Mouse (Mus musculus): ENCODE data around the gene Cbr4.

DNA sequence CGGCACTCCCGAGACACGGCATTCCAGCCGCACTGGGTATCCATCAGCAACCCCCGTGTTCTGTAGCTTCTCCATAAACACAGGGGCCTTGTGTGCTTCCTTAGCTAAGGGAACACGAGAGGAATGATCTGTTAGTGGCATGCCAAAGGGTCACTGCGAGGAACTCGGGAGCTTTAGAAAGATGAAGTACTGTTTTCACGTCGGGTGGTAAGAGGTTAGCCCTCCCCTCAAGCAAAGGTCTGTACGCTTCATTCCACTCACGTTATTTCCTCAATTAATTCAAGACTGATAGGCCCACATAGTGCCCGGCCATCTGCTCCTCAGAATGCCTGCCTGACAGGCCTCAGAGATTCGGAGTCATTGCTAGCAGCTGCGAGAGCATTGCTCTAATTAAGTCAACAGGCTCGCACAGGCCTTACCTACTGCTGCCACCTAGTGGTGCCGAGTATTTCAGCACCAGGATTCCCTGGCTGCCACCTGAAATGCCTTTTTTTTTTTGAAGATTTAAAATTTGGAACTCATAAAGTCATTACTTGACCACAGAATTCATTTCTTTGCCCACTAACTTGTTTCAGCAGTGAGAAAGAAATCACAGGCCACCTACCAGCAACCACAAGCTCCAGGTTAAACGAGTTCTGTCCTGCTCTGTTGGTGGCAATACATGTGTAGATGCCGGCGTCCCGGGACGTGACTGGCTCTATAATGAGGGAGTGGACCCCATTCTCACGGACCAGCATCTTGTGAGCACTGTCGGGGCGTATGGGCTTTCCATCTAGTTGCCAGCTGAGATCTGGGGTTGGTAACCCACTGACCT, 28.6 kb downstream of the Cbr4 start:
- TF ChIP-seq POLR2A (IDR thresholded peaks at IDR 0.05; ENCODE audit: borderline replicate concordance, extremely low read depth, insufficient read depth, insufficient read length, poor library complexity, severe bottlenecking) (no peak), CTCF (IDR thresholded peaks at IDR 0.05; ENCODE audit: borderline replicate concordance, extremely low read depth, insufficient read depth, insufficient read length) (peak; percentile 91)
